ENCODE assay signal across 15 mouse cellular contexts in the genomic region with DNA sequence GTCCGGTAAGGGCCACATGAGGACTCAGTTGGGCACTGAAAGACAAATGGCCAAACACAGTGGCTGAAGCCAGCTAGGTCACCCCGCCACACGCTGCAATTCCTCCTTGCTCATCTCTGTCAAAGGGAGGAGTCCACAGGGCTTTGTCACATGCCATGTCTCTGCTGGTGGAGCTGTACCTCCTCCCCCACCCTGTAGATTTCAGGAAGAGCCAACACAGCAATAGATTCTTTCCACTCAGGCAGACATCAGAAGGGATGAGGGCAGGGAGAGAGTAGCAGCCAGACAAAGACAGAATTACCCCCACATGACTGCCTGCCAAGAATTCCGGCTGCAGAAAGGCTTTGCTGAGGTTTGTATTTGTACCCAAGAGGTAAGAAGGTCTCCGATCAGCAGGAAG.
DNase-seq lines count a peak whose midpoint lies in the region; ATAC-seq and TF ChIP-seq lines count a peak whose summit lies in the region.
"Had no signal": no experiment of that assay in that cellular context is flagged by ENCODE, and none has a peak within 500 bp of the region (broad histone marks: within the 10 kb centered on the region; RNA-seq: fewer than 3 reads in every experiment).

No protein-coding gene starts in this region.

- TF ChIP-seq CTCF in midbrain, postnatal 0 days (IDR thresholded peaks at IDR 0.05) = no peak

- H3K4me2 ChIP-seq in midbrain, embryonic 11.5 days = no peak overlapping the region
- no peak overlapping the region for H3K4me2 ChIP-seq in midbrain, postnatal 0 days (ENCODE audit: low read depth, low read length, poor library complexity, severe bottlenecking)
- H3K4me2 ChIP-seq in neural tube, embryonic 14.5 days (ENCODE audit: low read depth, low read length) = no peak overlapping the region
- H3K4me2 ChIP-seq: limb, embryonic 12.5 days; lung, embryonic 15.5 days had no signal

- no peaks in the 10 kb centered on the region for H3K27me3 ChIP-seq in midbrain, embryonic 11.5 days (ENCODE audit: control insufficient read depth, insufficient read depth, low read length)
- H3K27me3 ChIP-seq in midbrain, postnatal 0 days (ENCODE audit: insufficient read depth, low read length) = no peaks in the 10 kb centered on the region
- H3K27me3 ChIP-seq in hindbrain, embryonic 10.5 days (ENCODE audit: insufficient read depth, poor library complexity, severe bottlenecking) = no peaks in the 10 kb centered on the region
- H3K27me3 ChIP-seq in neural tube, embryonic 14.5 days (ENCODE audit: control insufficient read depth, insufficient read depth, low read length) = no peaks in the 10 kb centered on the region
- H3K27me3 ChIP-seq: lung, embryonic 15.5 days had no signal

- 51% methylated on average over 5 of the region's 5 CpGs for WGBS in midbrain, embryonic 11.5 days
- WGBS in midbrain, postnatal 0 days = 48% methylated on average over 5 of the region's 5 CpGs
- WGBS in hindbrain, embryonic 10.5 days = 45% methylated on average over 5 of the region's 5 CpGs
- whole genome bisulfite sequencing in neural tube, embryonic 14.5 days = 22% methylated on average over 5 of the region's 5 CpGs

- no peak overlapping the region; the same call in 1 of the 2 replicates for H3K27ac ChIP-seq in midbrain, embryonic 11.5 days (ENCODE audit: low read depth, low read length)
- H3K27ac ChIP-seq in midbrain, postnatal 0 days (ENCODE audit: low read depth, low read length) = no peak overlapping the region
- peak overlapping the region; percentile 62 for H3K27ac ChIP-seq in hindbrain, embryonic 10.5 days
- no peak overlapping the region for H3K27ac ChIP-seq in neural tube, embryonic 14.5 days (ENCODE audit: low read depth, low read length)
- H3K27ac ChIP-seq: limb, embryonic 12.5 days; lung, embryonic 15.5 days had no signal

- no peak overlapping the region for H3K9ac ChIP-seq in midbrain, embryonic 11.5 days (ENCODE audit: low read length)
- no peak overlapping the region for H3K9ac ChIP-seq in midbrain, postnatal 0 days (replicated peaks; ENCODE audit: low read length, poor library complexity, severe bottlenecking)
- H3K9ac ChIP-seq in neural tube, embryonic 14.5 days (replicated peaks; ENCODE audit: low read depth, low read length) = no peak overlapping the region
- H3K9ac ChIP-seq: limb, embryonic 12.5 days; lung, embryonic 15.5 days had no signal

- peak; percentile 60 for DNase-seq in gastrocnemius, adult 18-20 months (ENCODE audit: low spot score)
- no peak for DNase-seq in gastrocnemius, postnatal 14 days
- no peak for DNase-seq in midbrain, embryonic 11.5 days (ENCODE audit: low spot score, missing footprints)
- DNase-seq in midbrain, postnatal 0 days (ENCODE audit: low spot score) = no peak
- DNase-seq in hindbrain, embryonic 10.5 days (ENCODE audit: low spot score) = peak; percentile 25
- no peak for DNase-seq in spleen, postnatal 36 days (ENCODE audit: low spot score in 2 of 2)
- DNase-seq: adrenal gland, postnatal 36 days; B cell, adult 2 months; cerebellum, postnatal 25 days; heart, postnatal 36 days; kidney, postnatal 36 days had no signal

- no peaks in the 10 kb centered on the region for H3K36me3 ChIP-seq in midbrain, embryonic 11.5 days (ENCODE audit: control insufficient read depth, insufficient read depth, low read length)
- no peaks in the 10 kb centered on the region for H3K36me3 ChIP-seq in midbrain, postnatal 0 days (ENCODE audit: insufficient read depth, low read length)
- no peaks in the 10 kb centered on the region for H3K36me3 ChIP-seq in hindbrain, embryonic 10.5 days
- no peaks in the 10 kb centered on the region for H3K36me3 ChIP-seq in neural tube, embryonic 14.5 days (ENCODE audit: control insufficient read depth, insufficient read depth, low read length)
- H3K36me3 ChIP-seq: limb, embryonic 12.5 days; lung, embryonic 15.5 days had no signal

- no peak overlapping the region for H3K4me3 ChIP-seq in midbrain, embryonic 11.5 days (ENCODE audit: low read depth, low read length)
- H3K4me3 ChIP-seq in midbrain, postnatal 0 days (ENCODE audit: low read depth, low read length) = no peak overlapping the region
- H3K4me3 ChIP-seq in hindbrain, embryonic 10.5 days = no peak overlapping the region
- no peak overlapping the region for H3K4me3 ChIP-seq in neural tube, embryonic 14.5 days (ENCODE audit: low read depth, low read length)
- H3K4me3 ChIP-seq: limb, embryonic 12.5 days; lung, embryonic 15.5 days had no signal

- H3K9me3 ChIP-seq in midbrain, embryonic 11.5 days (ENCODE audit: control insufficient read depth, low read length) = no peaks in the 10 kb centered on the region
- H3K9me3 ChIP-seq in midbrain, postnatal 0 days (ENCODE audit: low read length) = no peaks in the 10 kb centered on the region
- H3K9me3 ChIP-seq in hindbrain, embryonic 10.5 days = no peaks in the 10 kb centered on the region
- no peaks in the 10 kb centered on the region for H3K9me3 ChIP-seq in neural tube, embryonic 14.5 days (ENCODE audit: control insufficient read depth, low read length)
- H3K9me3 ChIP-seq: limb, embryonic 12.5 days; lung, embryonic 15.5 days had no signal

- intact Hi-C loops in gastrocnemius, postnatal 14 days (cut with DNase I; ENCODE audit: low total_unique reads) = no loop called here

- no peaks in the 10 kb centered on the region; the same call in 1 of the 2 replicates for H3K4me1 ChIP-seq in midbrain, embryonic 11.5 days (ENCODE audit: control insufficient read depth, insufficient read depth, low read length)
- no peaks in the 10 kb centered on the region for H3K4me1 ChIP-seq in midbrain, postnatal 0 days (ENCODE audit: insufficient read depth, low read length)
- peaks cover 28% of the 10 kb centered on the region for H3K4me1 ChIP-seq in hindbrain, embryonic 10.5 days (replicated peaks)
- H3K4me1 ChIP-seq in neural tube, embryonic 14.5 days (ENCODE audit: control insufficient read depth, insufficient read depth, low read length) = no peaks in the 10 kb centered on the region; the same call in 1 of the 2 replicates
- H3K4me1 ChIP-seq: lung, embryonic 15.5 days had no signal

- ATAC-seq in midbrain, embryonic 11.5 days (ENCODE audit: low FRiP score) = peak; percentile 78
- ATAC-seq in midbrain, postnatal 0 days (ENCODE audit: low FRiP score) = no peak
- peak; percentile 60; the same call in 1 of the 2 replicates for ATAC-seq in neural tube, embryonic 14.5 days (ENCODE audit: low read depth)
- no peak for ATAC-seq in megakaryocyte progenitor cell, adult 5-6 weeks (replicated peaks; ENCODE audit: poor library complexity)

Comparison
In these comparisons a context has a peak if more than half of its experiments do, and no peak if none do; other contexts are left out.
1. DNase-seq: peak in gastrocnemius, adult 18-20 months (single experiment) and hindbrain, embryonic 10.5 days (single experiment); none in gastrocnemius, postnatal 14 days (single experiment), midbrain, embryonic 11.5 days (single experiment), midbrain, postnatal 0 days (single experiment) and spleen, postnatal 36 days (0 of 2).
2. ATAC-seq: peak in midbrain, embryonic 11.5 days (single experiment) and neural tube, embryonic 14.5 days (single experiment); none in midbrain, postnatal 0 days (single experiment) and megakaryocyte progenitor cell, adult 5-6 weeks (single experiment).